Comparison of ENCODE assay signal across 13 mouse cellular contexts in genomic region chr9:40708448-40709140, GRCm38 (mm10). TPM values are rescaled to one million over a fixed set of nuclear protein-coding genes. Genes with fewer than 3 reads are reported as not detected.
A peak's percentile ranks its signal among the peaks of the same experiment; 100 is the strongest.
DNase-seq lines count a peak whose midpoint lies in the region; ATAC-seq and TF ChIP-seq lines count a peak whose summit lies in the region.
"Had no signal": no experiment of that assay in that cellular context is flagged by ENCODE, and none has a peak within 500 bp of the region (broad histone marks: within the 10 kb centered on the region; RNA-seq: fewer than 3 reads in every experiment).

No protein-coding gene starts in this region.

- TF ChIP-seq CTCF in heart, adult 2 months (IDR thresholded peaks at IDR 0.05), result no peak

- H3K27ac ChIP-seq in forebrain, embryonic 12.5 days, result peak overlapping the region; percentile 78
- peak overlapping the region; percentile 52 for H3K27ac ChIP-seq in midbrain, embryonic 11.5 days (ENCODE audit: low read depth, low read length)
- no peak overlapping the region for H3K27ac ChIP-seq in heart, adult 2 months
- H3K27ac ChIP-seq: heart, embryonic 15.5 days had no signal

- H3K27me3 ChIP-seq in forebrain, embryonic 12.5 days, result no peaks in the 10 kb centered on the region
- no peaks in the 10 kb centered on the region for H3K27me3 ChIP-seq in midbrain, embryonic 11.5 days (ENCODE audit: control insufficient read depth, insufficient read depth, low read length)
- H3K27me3 ChIP-seq in heart, adult 2 months (ENCODE audit: control insufficient read depth, insufficient read depth, low read length), result no peaks in the 10 kb centered on the region
- H3K27me3 ChIP-seq: heart, embryonic 15.5 days had no signal

- no peaks in the 10 kb centered on the region for H3K36me3 ChIP-seq in forebrain, embryonic 12.5 days (replicated peaks)
- H3K36me3 ChIP-seq in midbrain, embryonic 11.5 days (ENCODE audit: control insufficient read depth, insufficient read depth, low read length), result no peaks in the 10 kb centered on the region
- H3K36me3 ChIP-seq in heart, adult 2 months (ENCODE audit: control insufficient read depth, insufficient read depth, low read length), result no peaks in the 10 kb centered on the region
- H3K36me3 ChIP-seq: heart, embryonic 15.5 days had no signal

- no peak for TF ChIP-seq EP300 in heart, adult 2 months (IDR thresholded peaks at IDR 0.05; ENCODE audit: insufficient read depth, low read depth, low read length)

- H3K4me2 ChIP-seq in forebrain, embryonic 12.5 days, result no peak overlapping the region
- H3K4me2 ChIP-seq in midbrain, embryonic 11.5 days, result no peak overlapping the region
- H3K4me2 ChIP-seq: heart, embryonic 15.5 days had no signal

- peaks cover 36% of the 10 kb centered on the region for H3K4me1 ChIP-seq in forebrain, embryonic 12.5 days
- peaks cover 12% of the 10 kb centered on the region for H3K4me1 ChIP-seq in midbrain, embryonic 11.5 days (ENCODE audit: control insufficient read depth, insufficient read depth, low read length)
- no peaks in the 10 kb centered on the region for H3K4me1 ChIP-seq in heart, adult 2 months (ENCODE audit: control insufficient read depth, insufficient read depth, low read length)

- 40% methylated on average over 12 of the region's 12 CpGs for WGBS in forebrain, embryonic 12.5 days
- 32% methylated on average over 12 of the region's 12 CpGs for WGBS in midbrain, embryonic 11.5 days
- 73% methylated on average over 12 of the region's 12 CpGs for WGBS in heart, adult 2 months

- intact Hi-C loops in heart, adult 2 months (cut with DNase I), result no loop called here

- peak; percentile 41 for DNase-seq in gastrocnemius, postnatal 10 days
- no peak for DNase-seq in gastrocnemius, adult 8-10 months (ENCODE audit: low spot score in 2 of 2)
- DNase-seq in brain, adult 2 months (ENCODE audit: low read depth, low spot score), result peak; percentile 66
- DNase-seq in midbrain, embryonic 11.5 days (ENCODE audit: low spot score, missing footprints), result no peak
- no peak for DNase-seq in spleen, adult 12 weeks (ENCODE audit: low spot score)
- DNase-seq in heart, adult 2 months, result no peak
- DNase-seq: retina, postnatal 1 day; thymus, adult 2 months had no signal

- no peak overlapping the region for H3K4me3 ChIP-seq in forebrain, embryonic 12.5 days (replicated peaks)
- no peak overlapping the region for H3K4me3 ChIP-seq in midbrain, embryonic 11.5 days (ENCODE audit: low read depth, low read length)
- no peak overlapping the region for H3K4me3 ChIP-seq in heart, adult 2 months
- H3K4me3 ChIP-seq: heart, embryonic 15.5 days had no signal

- no peaks in the 10 kb centered on the region for H3K9me3 ChIP-seq in forebrain, embryonic 12.5 days
- no peaks in the 10 kb centered on the region for H3K9me3 ChIP-seq in midbrain, embryonic 11.5 days (ENCODE audit: control insufficient read depth, low read length)
- H3K9me3 ChIP-seq: heart, embryonic 15.5 days had no signal

- H3K9ac ChIP-seq in forebrain, embryonic 12.5 days, result no peak overlapping the region
- no peak overlapping the region for H3K9ac ChIP-seq in midbrain, embryonic 11.5 days (ENCODE audit: low read length)
- no peak overlapping the region for H3K9ac ChIP-seq in heart, adult 2 months (ENCODE audit: low read depth, low read length)
- H3K9ac ChIP-seq: heart, embryonic 15.5 days had no signal

- ATAC-seq in forebrain, embryonic 12.5 days (ENCODE audit: low FRiP score), result peak; percentile 33; the same call in 1 of the 2 replicates
- ATAC-seq in midbrain, embryonic 11.5 days (ENCODE audit: low FRiP score), result peak; percentile 67
- ATAC-seq in granulocyte monocyte progenitor cell, adult 5-6 weeks (replicated peaks; ENCODE audit: poor library complexity, severe bottlenecking), result no peak

- TF ChIP-seq POLR2A in heart, adult 2 months (IDR thresholded peaks at IDR 0.05; ENCODE audit: insufficient read depth, low read depth, low read length), result no peak

- H3K79me2 ChIP-seq in heart, adult 2 months (replicated peaks; ENCODE audit: control insufficient read depth, insufficient read depth, low read length), result no peaks in the 10 kb centered on the region

RNA-seq across cellular contexts. Expression of gene Clmp, which starts 22.8 kb away (rescaled TPM):
- 10 to 100 TPM; 11.3 to 16.1 TPM for total RNA-seq in gastrocnemius, postnatal 10 days (2021)
- total RNA-seq in gastrocnemius, adult 8-10 months (2022), result 1 to 10 TPM; 1.5 to 4.0 (median 2.5) TPM
- polyA plus RNA-seq in forebrain, embryonic 12.5 days (2016; fragmentation: Nextera tagmentation; extraction: Ambion mirVana), result 24.7 and 31.0 TPM in 2 replicates
- 26.2 and 29.7 TPM in 2 replicates for polyA plus RNA-seq in midbrain, embryonic 11.5 days (2014; fragmentation: Nextera tagmentation; extraction: Ambion mirVana)
- total RNA-seq in heart, adult 2 months (2021), result 1 to 10 TPM; 4.4 to 5.5 TPM
- polyA plus RNA-seq in heart, adult 2 months (2012; rRNA removed), result 2.8 and 3.1 TPM in 2 replicates
- not detected in 2 replicates for total RNA-seq in granulocyte monocyte progenitor cell, adult 5-6 weeks (2014; fragmentation: Nextera tagmentation)
- total RNA-seq in granulocyte monocyte progenitor cell, adult 5-6 weeks (2017), result 0.13 and 0.52 TPM in 2 replicates

RNA-seq across cellular contexts. Expression of gene Gm21915, which starts 38.2 kb away (rescaled TPM):
- total RNA-seq in gastrocnemius, postnatal 10 days (2021), result not detected
- not detected for total RNA-seq in gastrocnemius, adult 8-10 months (2022)
- polyA plus RNA-seq in forebrain, embryonic 12.5 days (2016; fragmentation: Nextera tagmentation; extraction: Ambion mirVana), result not detected in 2 replicates
- not detected in 2 replicates for polyA plus RNA-seq in midbrain, embryonic 11.5 days (2014; fragmentation: Nextera tagmentation; extraction: Ambion mirVana)
- total RNA-seq in heart, adult 2 months (2021), result not detected
- not detected in 2 replicates for polyA plus RNA-seq in heart, adult 2 months (2012; rRNA removed)
- not detected in 2 replicates for total RNA-seq in granulocyte monocyte progenitor cell, adult 5-6 weeks (2014; fragmentation: Nextera tagmentation)
- not detected in 2 replicates for total RNA-seq in granulocyte monocyte progenitor cell, adult 5-6 weeks (2017)
- total RNA-seq: layer of hippocampus, adult 18-20 months; liver, adult 2 months had no signal
- polyA plus RNA-seq: heart, embryonic 15.5 days; liver, adult 2 months; thymus, adult 2 months had no signal

Comparison
In these comparisons a context has a peak if more than half of its experiments do, and no peak if none do; other contexts are left out.
1. DNase-seq: peak in gastrocnemius, postnatal 10 days (single experiment) and brain, adult 2 months (single experiment); none in gastrocnemius, adult 8-10 months (0 of 2), midbrain, embryonic 11.5 days (single experiment), spleen, adult 12 weeks (single experiment) and heart, adult 2 months (0 of 2).